Mouse (Mus musculus): Measurements from ENCODE around the gene Gm2431. TPM values are rescaled to one million over a fixed set of nuclear protein-coding genes. Genes with fewer than 3 reads are reported as not detected.
"Not testable (repeated sequence)": the region's sequence is repeated elsewhere in the genome, so short reads cannot be mapped to it uniquely, and the experiment has no call there.

Gm2431 gene
- polyA plus RNA-seq, 1 experiment from 2014 or later = not detected

DNA sequence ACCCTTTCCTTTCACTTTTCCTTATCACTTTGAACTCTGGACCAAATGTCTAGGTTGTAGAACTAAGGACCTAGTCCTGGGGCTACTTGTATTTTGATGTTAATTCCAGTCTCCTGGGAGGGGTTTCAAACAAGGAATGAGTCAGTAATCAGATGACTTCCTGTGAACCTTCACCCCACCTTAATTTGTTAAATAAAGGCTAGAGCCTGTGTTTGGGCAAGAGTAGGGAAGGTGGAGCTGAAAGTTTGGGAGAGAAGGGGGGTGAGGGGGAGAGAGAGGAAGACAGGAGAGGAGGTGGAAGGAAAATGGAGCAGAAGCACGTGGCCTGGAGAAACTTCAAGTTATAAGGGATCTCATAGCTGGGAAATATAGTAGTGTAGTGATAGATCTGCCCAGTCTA, 26.6 kb downstream of the Gm2431 start:
- Histone ChIP-seq H3K4me2 (replicated peaks; ENCODE audit: low read depth, low read length) (no peak overlapping the region), H3K4me1 (replicated peaks; ENCODE audit: control insufficient read depth, insufficient read depth, low read length) (no peaks in the 10 kb centered on the region), H3K4me3 (ENCODE audit: low read depth, low read length) (no peak overlapping the region), H3K9me3 (ENCODE audit: control insufficient read depth, low read length) (no peaks in the 10 kb centered on the region), H3K9ac (ENCODE audit: low read depth, low read length) (no peak overlapping the region), H3K27ac (ENCODE audit: low read depth, low read length) (no peak overlapping the region), H3K27me3 (ENCODE audit: control insufficient read depth, insufficient read depth, low read length) (no peaks in the 10 kb centered on the region), H3K36me3 (ENCODE audit: control insufficient read depth, insufficient read depth, low read length) (no peaks in the 10 kb centered on the region)
- no peak for DNase-seq (ENCODE audit: low spot score)
- 46% methylated on average over 1 of the region's 1 CpGs for WGBS
- no peak for ATAC-seq (ENCODE audit: low FRiP score)

DNA sequence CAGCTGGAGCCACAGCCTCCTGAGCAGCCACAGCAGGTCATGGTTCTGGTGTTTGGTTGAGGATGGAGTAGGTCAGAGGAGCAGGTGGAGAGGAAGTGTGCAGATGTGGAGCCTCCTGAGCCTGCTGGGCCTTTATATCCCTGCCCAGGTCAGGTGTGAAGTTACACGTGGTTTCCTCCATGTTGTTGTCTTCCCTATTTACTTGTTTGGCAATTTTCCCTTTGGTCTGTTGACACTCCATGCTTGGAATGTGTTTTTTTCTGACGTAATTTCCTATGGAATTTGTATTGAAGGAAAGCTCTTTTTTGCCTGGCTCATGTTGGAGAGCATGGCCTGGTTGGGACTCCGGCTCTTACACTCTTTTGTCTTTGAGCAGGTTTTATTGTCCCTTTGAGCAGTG, 28.3 kb downstream of the Gm2431 start, which contains the start of gene Krtap5-5:
Gene Krtap5-5, minus strand, starts transcription at position 101 of the 400 bp plus-strand sequence.
- not testable (repeated sequence) for H3K4me1 ChIP-seq (replicated peaks; ENCODE audit: control insufficient read depth, insufficient read depth, low read length); DNase-seq (ENCODE audit: low spot score); H3K4me2 ChIP-seq (replicated peaks; ENCODE audit: low read depth, low read length); H3K4me3 ChIP-seq (ENCODE audit: low read depth, low read length); H3K9me3 ChIP-seq (ENCODE audit: control insufficient read depth, low read length); ATAC-seq (ENCODE audit: low FRiP score); H3K9ac ChIP-seq (ENCODE audit: low read depth, low read length); H3K27me3 ChIP-seq (ENCODE audit: control insufficient read depth, insufficient read depth, low read length); H3K36me3 ChIP-seq (ENCODE audit: control insufficient read depth, insufficient read depth, low read length); H3K27ac ChIP-seq (ENCODE audit: low read depth, low read length)
- whole genome bisulfite sequencing = 57% methylated on average over 3 of the region's 3 CpGs

DNA sequence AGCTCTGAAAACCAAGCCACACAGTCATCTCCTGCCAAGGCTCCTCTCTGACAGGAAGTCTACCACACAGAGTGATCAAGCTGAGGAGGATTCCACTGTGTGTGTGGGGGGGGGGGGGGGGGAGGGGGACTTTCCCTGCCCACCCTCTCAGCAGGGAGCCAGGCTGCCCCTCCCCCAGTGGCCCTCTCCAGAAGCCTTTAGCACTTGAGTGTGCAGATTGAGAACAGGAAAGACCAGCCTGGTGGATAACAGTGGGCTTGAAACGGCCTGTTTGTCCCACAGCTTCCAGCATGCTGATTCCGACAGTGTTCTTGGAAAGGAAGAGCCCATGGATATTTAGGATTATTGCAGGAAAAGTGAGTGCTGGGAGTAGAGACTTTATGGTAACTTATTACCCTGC, 33.6 kb downstream of the Gm2431 start:
- ATAC-seq (ENCODE audit: low FRiP score) (no peak), DNase-seq (ENCODE audit: low spot score) (no peak)
- H3K27me3 ChIP-seq (ENCODE audit: control insufficient read depth, insufficient read depth, low read length) = no peaks in the 10 kb centered on the region
- WGBS = 54% methylated on average over 2 of the region's 2 CpGs
- H3K9ac ChIP-seq (ENCODE audit: low read depth, low read length) = no peak overlapping the region
- no peaks in the 10 kb centered on the region for H3K4me1 ChIP-seq (replicated peaks; ENCODE audit: control insufficient read depth, insufficient read depth, low read length)
- no peak overlapping the region for H3K27ac ChIP-seq (ENCODE audit: low read depth, low read length)
- no peaks in the 10 kb centered on the region for H3K36me3 ChIP-seq (ENCODE audit: control insufficient read depth, insufficient read depth, low read length)
- no peak overlapping the region for H3K4me2 ChIP-seq (replicated peaks; ENCODE audit: low read depth, low read length)
- no peak overlapping the region for H3K4me3 ChIP-seq (ENCODE audit: low read depth, low read length)
- no peaks in the 10 kb centered on the region for H3K9me3 ChIP-seq (ENCODE audit: control insufficient read depth, low read length)

DNA sequence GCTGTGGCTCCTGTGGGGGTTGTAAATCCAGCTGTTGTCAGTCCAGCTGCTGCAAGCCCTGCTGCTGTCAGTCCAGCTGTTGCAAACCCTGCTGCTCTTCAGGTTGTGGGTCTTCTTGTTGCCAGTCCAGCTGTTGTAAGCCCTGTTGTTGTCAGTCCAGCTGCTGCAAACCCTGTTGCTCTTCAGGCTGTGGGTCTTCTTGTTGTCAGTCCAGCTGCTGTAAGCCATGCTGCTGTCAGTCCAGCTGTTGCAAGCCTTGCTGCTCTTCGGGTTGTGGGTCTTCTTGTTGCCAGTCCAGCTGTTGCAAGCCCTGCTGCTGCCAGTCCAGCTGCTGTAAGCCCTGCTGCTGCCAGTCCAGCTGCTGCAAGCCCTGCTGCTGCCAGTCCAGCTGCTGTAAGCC, 46.0 kb downstream of the Gm2431 start:
- not testable (repeated sequence) for DNase-seq (ENCODE audit: low spot score)

DNA sequence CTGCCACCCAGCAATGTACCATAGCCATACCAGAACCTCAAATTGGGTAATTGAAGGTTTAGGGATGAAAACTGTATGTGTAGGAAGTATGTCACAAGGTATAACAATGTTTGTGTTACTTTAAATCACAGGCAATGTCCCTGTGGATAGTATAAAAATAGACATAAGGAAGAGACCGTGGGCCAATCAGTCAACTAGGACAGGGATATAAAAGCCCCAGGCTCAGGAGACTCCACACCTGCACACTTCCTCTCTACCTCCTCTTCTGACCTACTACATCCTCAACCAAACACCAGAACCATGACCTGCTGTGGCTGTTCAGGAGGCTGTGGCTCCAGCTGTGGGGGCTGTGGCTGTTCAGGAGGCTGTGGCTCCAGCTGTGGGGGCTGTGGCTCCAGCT, 46.6 kb downstream of the Gm2431 start, which contains the start of gene Gm7579:
Gene Gm7579, plus strand, starts transcription at position 301 of the 400 bp plus-strand sequence.
- no peak for ATAC-seq (ENCODE audit: low FRiP score)
- 75% methylated on average over 1 of the region's 1 CpGs for WGBS
- no peaks in the 10 kb centered on the region for H3K27me3 ChIP-seq (ENCODE audit: control insufficient read depth, insufficient read depth, low read length)
- DNase-seq (ENCODE audit: low spot score) = no peak
- H3K4me1 ChIP-seq (replicated peaks; ENCODE audit: control insufficient read depth, insufficient read depth, low read length) = no peaks in the 10 kb centered on the region
- no peaks in the 10 kb centered on the region for H3K9me3 ChIP-seq (ENCODE audit: control insufficient read depth, low read length)
- H3K36me3 ChIP-seq (ENCODE audit: control insufficient read depth, insufficient read depth, low read length) = no peaks in the 10 kb centered on the region
- H3K4me3 ChIP-seq (ENCODE audit: low read depth, low read length) = no peak within 1 kb of the TSS
- H3K4me2 ChIP-seq (replicated peaks; ENCODE audit: low read depth, low read length) = no peak within 1 kb of the TSS
- no peak within 1 kb of the TSS for H3K9ac ChIP-seq (ENCODE audit: low read depth, low read length)
- H3K27ac ChIP-seq (ENCODE audit: low read depth, low read length) = no peak within 1 kb of the TSS

More for the DNA sequence above, 46.0 kb downstream of the Gm2431 start:
- not testable (repeated sequence) for ATAC-seq (ENCODE audit: low FRiP score); H3K9ac ChIP-seq (ENCODE audit: low read depth, low read length); H3K27me3 ChIP-seq (ENCODE audit: control insufficient read depth, insufficient read depth, low read length); H3K4me1 ChIP-seq (replicated peaks; ENCODE audit: control insufficient read depth, insufficient read depth, low read length); H3K4me2 ChIP-seq (replicated peaks; ENCODE audit: low read depth, low read length); H3K27ac ChIP-seq (ENCODE audit: low read depth, low read length); H3K9me3 ChIP-seq (ENCODE audit: control insufficient read depth, low read length); H3K4me3 ChIP-seq (ENCODE audit: low read depth, low read length); H3K36me3 ChIP-seq (ENCODE audit: control insufficient read depth, insufficient read depth, low read length)
- WGBS = 77% methylated on average over 1 of the region's 1 CpGs

Other genes starting within 250 kb of the Gm2431 start
- gene Mob2, start 197.3 kb downstream of the Gm2431 start, polyA plus RNA-seq (2014; fragmentation: Nextera tagmentation; extraction: Ambion mirVana) = 53.3 and 59.8 TPM in 2 replicates
- gene Dusp8, start 162.5 kb downstream of the Gm2431 start, polyA plus RNA-seq (2014; fragmentation: Nextera tagmentation; extraction: Ambion mirVana) = 19.1 and 20.9 TPM in 2 replicates
- gene Gm45618, start 137.6 kb downstream of the Gm2431 start, polyA plus RNA-seq (2014; fragmentation: Nextera tagmentation; extraction: Ambion mirVana) = not detected in 2 replicates
- not detected in 2 replicates for gene Gm39115, start 122.3 kb downstream of the Gm2431 start, polyA plus RNA-seq (2014; fragmentation: Nextera tagmentation; extraction: Ambion mirVana)
- gene Gm45337, start 113.7 kb downstream of the Gm2431 start, polyA plus RNA-seq (2014; fragmentation: Nextera tagmentation; extraction: Ambion mirVana) = not detected in 2 replicates
- not detected in 2 replicates for gene Gm29735, start 101.2 kb downstream of the Gm2431 start, polyA plus RNA-seq (2014; fragmentation: Nextera tagmentation; extraction: Ambion mirVana)
- not detected in 2 replicates for gene Gm4553, start 92.6 kb downstream of the Gm2431 start, polyA plus RNA-seq (2014; fragmentation: Nextera tagmentation; extraction: Ambion mirVana)
- gene Krtap5-2, start 82.3 kb downstream of the Gm2431 start, polyA plus RNA-seq (2014; fragmentation: Nextera tagmentation; extraction: Ambion mirVana) = not detected in 2 replicates
- gene Gm10153, start 68.0 kb downstream of the Gm2431 start, polyA plus RNA-seq (2014; fragmentation: Nextera tagmentation; extraction: Ambion mirVana) = not detected in 2 replicates
- not detected in 2 replicates for gene Krtap5-3, start 57.0 kb downstream of the Gm2431 start, polyA plus RNA-seq (2014; fragmentation: Nextera tagmentation; extraction: Ambion mirVana)
- not detected in 2 replicates for gene Gm7579, start 46.5 kb downstream of the Gm2431 start, polyA plus RNA-seq (2014; fragmentation: Nextera tagmentation; extraction: Ambion mirVana)
- gene Krtap5-5, start 28.4 kb downstream of the Gm2431 start, polyA plus RNA-seq (2014; fragmentation: Nextera tagmentation; extraction: Ambion mirVana) = not detected in 2 replicates
- not detected in 2 replicates for gene Gm40460, start 17.3 kb downstream of the Gm2431 start, polyA plus RNA-seq (2014; fragmentation: Nextera tagmentation; extraction: Ambion mirVana)
- not detected in 2 replicates for gene Gm4559, start 16.0 kb upstream of the Gm2431 start, polyA plus RNA-seq (2014; fragmentation: Nextera tagmentation; extraction: Ambion mirVana)
- not detected in 2 replicates for gene Krtap5-1, start 38.8 kb upstream of the Gm2431 start, polyA plus RNA-seq (2014; fragmentation: Nextera tagmentation; extraction: Ambion mirVana)
- not detected in 2 replicates for gene Krtap5-4, start 45.2 kb upstream of the Gm2431 start, polyA plus RNA-seq (2014; fragmentation: Nextera tagmentation; extraction: Ambion mirVana)
- 0.39 and 0.47 TPM in 2 replicates for gene Ifitm10, start 115.4 kb upstream of the Gm2431 start, polyA plus RNA-seq (2014; fragmentation: Nextera tagmentation; extraction: Ambion mirVana)
- gene Gm49369, start 124.3 kb upstream of the Gm2431 start, polyA plus RNA-seq (2014; fragmentation: Nextera tagmentation; extraction: Ambion mirVana) = not detected in 2 replicates
- 168 and 200 TPM in 2 replicates for gene Ctsd, start 129.7 kb upstream of the Gm2431 start, polyA plus RNA-seq (2014; fragmentation: Nextera tagmentation; extraction: Ambion mirVana)
- gene Syt8, start 176.5 kb upstream of the Gm2431 start, polyA plus RNA-seq (2014; fragmentation: Nextera tagmentation; extraction: Ambion mirVana) = not detected in 2 replicates
- 1.4 and 1.7 TPM in 2 replicates for gene Tnni2, start 183.5 kb upstream of the Gm2431 start, polyA plus RNA-seq (2014; fragmentation: Nextera tagmentation; extraction: Ambion mirVana)
- 16.1 and 18.7 TPM in 2 replicates for gene Lsp1, start 202.5 kb upstream of the Gm2431 start, polyA plus RNA-seq (2014; fragmentation: Nextera tagmentation; extraction: Ambion mirVana)
- gene Tnnt3, start 240.5 kb upstream of the Gm2431 start, polyA plus RNA-seq (2014; fragmentation: Nextera tagmentation; extraction: Ambion mirVana) = 1.7 and 1.9 TPM in 2 replicates